Mouse (Mus musculus) bone marrow, adult 2 months (tissue): ENCODE data around the gene Rbm18.

ENCODE experiments used
- CTCF ChIP-seq: fragments of 200-500 bp; IDR thresholded peaks from 2 replicates; pipeline ENCODE4 v1.5.1; 2011; ENCODE audit warnings: low read length, control low read depth; ENCODE audit not compliant: control insufficient read depth, insufficient read depth
- POLR2A ChIP-seq: fragments of 200-500 bp; IDR thresholded peaks from 2 replicates; pipeline ENCODE4 v1.6.1; 2011; ENCODE audit warnings: low read depth, mild to moderate bottlenecking, control low read depth, low read length, borderline replicate concordance; ENCODE audit not compliant: control insufficient read depth

DNA sequence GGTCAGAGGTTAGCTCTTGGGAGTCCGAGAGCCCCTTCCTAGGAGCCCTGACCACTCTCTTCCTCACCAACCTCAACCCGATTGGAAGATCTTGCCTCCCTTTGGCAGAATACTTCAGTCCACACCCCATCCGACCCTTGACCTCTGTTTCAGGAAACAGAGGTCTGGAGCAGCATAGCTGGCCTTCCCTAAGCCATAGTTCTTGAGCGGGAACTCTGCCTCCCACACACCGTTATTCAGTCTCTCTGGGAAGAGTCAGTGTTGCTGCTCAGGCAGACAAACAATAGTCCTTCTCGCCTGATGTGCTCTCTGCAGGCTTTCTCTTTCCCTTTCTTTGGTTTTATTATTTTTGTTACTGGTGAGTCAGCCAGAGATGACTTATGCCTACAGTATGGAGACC, 36.8 kb downstream of the Rbm18 start:
- TF ChIP-seq POLR2A, result no peak
- TF ChIP-seq CTCF, result no peak
